Mouse (Mus musculus) CH12.LX (cell line): Measurements from ENCODE around the gene Nub1. TPM values are rescaled to one million over a fixed set of nuclear protein-coding genes. Genes with fewer than 3 reads are reported as not detected.

Source experiments
- DNase-seq: peaks from one replicate; pipeline ENCODE4 v3.0.0-alpha.2; 2013; ENCODE audit errors: extremely low read depth
- H3K27ac ChIP-seq: 2 replicates; pipeline ENCODE4 v1.5.1; 2012; ENCODE audit warnings: low read depth, mild to moderate bottlenecking, control low read depth, moderate library complexity; ENCODE audit not compliant: insufficient read depth
- H3K27me3 ChIP-seq: replicated peaks from 2 replicates; pipeline ENCODE3; 2012; ENCODE audit warnings: inconsistent platforms
- H3K36me3 ChIP-seq, 2 experiments: replicated peaks in 1 of 2; 2 replicates each; pipeline versions ENCODE3 to v1.6.1; 2012; ENCODE audit warnings: inconsistent platforms in 1 of 2, low read length in 1 of 2, mild to moderate bottlenecking in 1 of 2, mixed read lengths in 1 of 2, moderate library complexity in 1 of 2; ENCODE audit not compliant: control insufficient read depth in 1 of 2, insufficient read depth in 1 of 2
- H3K4me1 ChIP-seq, 2 experiments: 2 replicates each; pipeline ENCODE4 v1.6.1; 2012; ENCODE audit warnings: inconsistent platforms in 1 of 2, moderate library complexity in 1 of 2; ENCODE audit not compliant: insufficient read depth in 2 of 2, control insufficient read depth in 1 of 2
- H3K4me2 ChIP-seq: 2 replicates; pipeline ENCODE4 v1.6.1; 2012; ENCODE audit warnings: low read depth, mild to moderate bottlenecking, control low read depth; ENCODE audit not compliant: poor library complexity, insufficient read depth, severe bottlenecking
- H3K4me3 ChIP-seq, 3 experiments: fragments of 150-350 bp in 1 of 3; sonication (generic) in 1 of 3; replicated peaks in 1 of 3; 2 replicates each; pipeline versions ENCODE3 to v1.5.1; 2011 to 2012; ENCODE audit warnings: low read depth in 2 of 3, low read length in 2 of 3, mild to moderate bottlenecking in 2 of 3, moderate library complexity in 2 of 3, control low read depth in 1 of 3, improper control_type of control experiment in 1 of 3, inconsistent platforms in 1 of 3, mixed read lengths in 1 of 3; ENCODE audit not compliant: poor library complexity in 1 of 3
- H3K79me2 ChIP-seq: replicated peaks from 2 replicates; pipeline ENCODE4 v1.6.1; 2012; ENCODE audit warnings: mild to moderate bottlenecking, moderate library complexity; ENCODE audit not compliant: control insufficient read depth, poor library complexity, insufficient read depth, severe bottlenecking; ENCODE audit errors: extremely low read depth
- H3K9ac ChIP-seq: 2 replicates; pipeline ENCODE4 v1.6.1; 2012; ENCODE audit warnings: low read depth, mild to moderate bottlenecking, control low read depth, moderate library complexity; ENCODE audit not compliant: insufficient read depth
- H3K9me3 ChIP-seq: replicated peaks from 2 replicates; pipeline ENCODE3; 2012; ENCODE audit warnings: low read length, inconsistent platforms, mixed read lengths
- CHD1 ChIP-seq: IDR thresholded peaks from 2 replicates; pipeline ENCODE4 v1.6.1; 2012; ENCODE audit warnings: low read depth, low read length, improper control_type of control experiment, inconsistent platforms
- CHD2 ChIP-seq: IDR thresholded peaks from 2 replicates; pipeline ENCODE4 v1.6.1; 2011; ENCODE audit warnings: low read length, improper control_type of control experiment
- CTCF ChIP-seq, 2 experiments: IDR thresholded peaks in 1 of 2; conservative IDR thresholded peaks in 1 of 2; 2 replicates each; pipeline ENCODE4 v1.5.1; 2011 to 2012; ENCODE audit warnings: low read depth in 2 of 2, low read length in 2 of 2, improper control_type of control experiment in 1 of 2, inconsistent platforms in 1 of 2, mild to moderate bottlenecking in 1 of 2, moderate library complexity in 1 of 2
- ELF1 ChIP-seq: IDR thresholded peaks from 2 replicates; pipeline ENCODE4 v1.6.1; 2014; ENCODE audit warnings: low read depth, mild to moderate bottlenecking, inconsistent platforms, low read length, improper control_type of control experiment
- ETS1 ChIP-seq: conservative IDR thresholded peaks from 2 replicates; pipeline ENCODE4 v1.6.1; 2012; ENCODE audit warnings: low read depth, mild to moderate bottlenecking, inconsistent platforms, low read length, improper control_type of control experiment, moderate library complexity
- GABPA ChIP-seq: IDR thresholded peaks from 2 replicates; pipeline ENCODE4 v1.6.1; 2012; ENCODE audit warnings: low read depth, low read length, improper control_type of control experiment, inconsistent platforms; ENCODE audit not compliant: insufficient replicate concordance
- IRF4 ChIP-seq: IDR thresholded peaks from 2 replicates; pipeline ENCODE4 v1.6.1; 2014; ENCODE audit warnings: low read depth, mild to moderate bottlenecking, inconsistent platforms, low read length, improper control_type of control experiment
- JUN ChIP-seq: IDR thresholded peaks from 2 replicates; pipeline ENCODE4 v1.6.1; 2011; ENCODE audit warnings: low read depth, mild to moderate bottlenecking, low read length, improper control_type of control experiment, moderate library complexity; ENCODE audit not compliant: insufficient read depth
- KAT2A ChIP-seq: IDR thresholded peaks from 2 replicates; pipeline ENCODE4 v1.6.1; 2012; ENCODE audit warnings: low read length, improper control_type of control experiment, inconsistent platforms; ENCODE audit not compliant: insufficient replicate concordance
- MXI1 ChIP-seq: IDR thresholded peaks from 2 replicates; pipeline ENCODE4 v1.6.1; 2011; ENCODE audit warnings: mild to moderate bottlenecking, low read depth, low read length, improper control_type of control experiment
- NRF1 ChIP-seq: IDR thresholded peaks from 2 replicates; pipeline ENCODE4 v1.6.1; 2014; ENCODE audit warnings: low read depth, mild to moderate bottlenecking, inconsistent platforms, low read length, improper control_type of control experiment, moderate library complexity
- PAX5 ChIP-seq: IDR thresholded peaks from 2 replicates; pipeline ENCODE4 v1.6.1; 2012; ENCODE audit warnings: low read length, inconsistent platforms, mixed read lengths
- POLR2A ChIP-seq: IDR thresholded peaks from 2 replicates; pipeline ENCODE4 v1.6.1; 2011; ENCODE audit warnings: low read depth, mild to moderate bottlenecking, improper control_type of control experiment, low read length
- POLR2AphosphoS2 ChIP-seq: IDR thresholded peaks from 2 replicates; pipeline ENCODE4 v1.6.1; 2011; ENCODE audit warnings: low read depth, low read length, improper control_type of control experiment
- RCOR1 ChIP-seq: conservative IDR thresholded peaks from 2 replicates; pipeline ENCODE4 v1.6.1; 2012; ENCODE audit warnings: low read depth, mild to moderate bottlenecking, inconsistent platforms, low read length, improper control_type of control experiment
- SIN3A ChIP-seq: IDR thresholded peaks from 2 replicates; pipeline ENCODE4 v1.6.1; 2012; ENCODE audit warnings: low read length, improper control_type of control experiment, inconsistent platforms
- SMC3 ChIP-seq: IDR thresholded peaks from 2 replicates; pipeline ENCODE4 v1.6.1; 2011; ENCODE audit warnings: low read depth, low read length, improper control_type of control experiment
- TBP ChIP-seq: conservative IDR thresholded peaks from 2 replicates; pipeline ENCODE4 v1.6.1; 2011; ENCODE audit warnings: low read depth, low read length, improper control_type of control experiment
- UBTF ChIP-seq: IDR thresholded peaks from 2 replicates; pipeline ENCODE4 v1.6.1; 2012; ENCODE audit warnings: low read depth, mild to moderate bottlenecking, inconsistent platforms, low read length, improper control_type of control experiment, moderate library complexity
- dilution Hi-C: fragments of 300-500 bp; cut with MboI; formaldehyde crosslinking; loops from 2 replicates; pipeline ENCODE4 v1.14.3; 2020; ENCODE audit warnings: low sequenced_read_pairs; ENCODE audit not compliant: extremely low pct_unique_long_range_greater_than_20kb, extremely low pct_ligation_motif_present
- in situ Hi-C: fragments of 300-500 bp; cut with MboI; formaldehyde crosslinking; loops from 3 replicates; pipeline ENCODE4 v1.14.3; 2019; ENCODE audit warnings: low sequenced_read_pairs, low pct_ligation_motif_present, low pct_unique_long_range_greater_than_20kb, mixed read lengths
- polyA plus RNA-seq: library from polyadenylated mRNA; unstranded; fragments of >175 nt; gene quantifications from 2 replicates; pipeline ENCODE4 v1.2.1, GENCODE M21; 2012; ENCODE audit warnings: low read depth; ENCODE audit not compliant: insufficient read length
- total RNA-seq, 2 experiments: library from RNA; depleted of rRNA; stranded (reverse); fragments of 300-350 nt in 1 of 2; fragments of >200 nt in 1 of 2; gene quantifications; 2 replicates each; pipeline ENCODE4 v1.2.3; 2012 to 2014

Gene Nub1
- total and polyA plus RNA-seq, 3 experiments = 58.1 to 83.2 (median 69.3) TPM

- no peak overlapping the region for H3K9ac ChIP-seq
- H3K4me1 ChIP-seq = peaks cover 0 to 14% of the 10 kb centered on the region in 2 experiments; a peak in 2 of 4 replicates
- H3K79me2 ChIP-seq = no peaks in the 10 kb centered on the region
- TF ChIP-seq SMC3 = no peak
- TF ChIP-seq ETS1 = no peak
- TF ChIP-seq KAT2A = no peak
- TF ChIP-seq PAX5 = no peak
- TF ChIP-seq RCOR1 = no peak
- no peak for TF ChIP-seq ELF1
- dilution Hi-C loops (no loop called here), in situ Hi-C loops (no loop called here)
- H3K27ac ChIP-seq = no peak overlapping the region
- no peak overlapping the region for H3K4me3 ChIP-seq
- H3K36me3 ChIP-seq = peaks cover 94 to 98% of the 10 kb centered on the region in 2 experiments
- H3K9me3 ChIP-seq = no peaks in the 10 kb centered on the region
- no peak for DNase-seq
- H3K4me2 ChIP-seq = no peak overlapping the region
- no peaks in the 10 kb centered on the region for H3K27me3 ChIP-seq
Observed at GRCm38 (mm10) chr5:24704615-24705014, 19.3 kb downstream of the Nub1 start.

GRCm38 (mm10) chr5:24709962-24710361 is 24.6 kb downstream of the Nub1 start:
- Histone ChIP-seq H3K27me3 (no peaks in the 10 kb centered on the region), H3K4me2 (no peak overlapping the region), H3K9ac (no peak overlapping the region), H3K27ac (no peak overlapping the region), H3K36me3 (peaks cover 63 to 79% of the 10 kb centered on the region in 2 experiments), H3K79me2 (no peaks in the 10 kb centered on the region), H3K9me3 (peaks cover 16% of the 10 kb centered on the region), H3K4me3 (no peak overlapping the region), H3K4me1 (peaks cover 0 to 26% of the 10 kb centered on the region in 2 experiments; a peak in 2 of 4 replicates)
- dilution Hi-C loops (no loop called here), in situ Hi-C loops (no loop called here)
- DNase-seq = no peak
- TF ChIP-seq KAT2A (no peak), TBP (no peak), JUN (no peak), SIN3A (no peak), CHD1 (no peak), CHD2 (no peak), UBTF (no peak), NRF1 (no peak), ELF1 (no peak), GABPA (no peak), POLR2A (no peak), CTCF (conservative IDR thresholded peaks at IDR 0.05 in 1 of 2, IDR thresholded peaks at IDR 0.05 in 1 of 2; ENCODE audit: low read depth in 2 of 2, low read length in 2 of 2) (no peak), MXI1 (no peak), POLR2AphosphoS2 (no peak), IRF4 (no peak), ETS1 (no peak)
